Mouse (Mus musculus): ENCODE measurements around the gene Tmem131.

The Tmem131 gene

GRCm38 (mm10) chr1:36879154-36879553, 64.3 kb downstream of the Tmem131 start:
- no peak for DNase-seq

DNA sequence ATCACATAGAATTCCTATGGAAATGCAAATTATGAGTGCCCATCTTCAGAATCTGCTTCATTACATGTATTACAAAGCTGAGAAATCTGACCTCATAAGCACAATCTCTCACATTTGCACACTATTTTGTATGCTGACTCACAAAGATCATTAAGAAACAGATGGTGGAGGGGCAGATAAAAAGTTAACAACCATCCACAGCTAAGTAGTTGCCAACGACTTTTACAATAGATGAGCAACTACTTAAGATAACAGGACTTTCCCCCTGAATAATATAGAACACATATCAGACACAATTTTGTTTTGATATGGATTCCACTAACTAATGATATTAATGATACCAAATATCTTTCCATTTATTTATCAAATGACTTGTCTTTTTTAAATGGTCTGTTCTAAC, 66.3 kb downstream of the Tmem131 start:
- no peak for DNase-seq

- DNase-seq, result peak; percentile 58 to 70
Observed at GRCm38 (mm10) chr1:36874874-36875561, 68.4 kb downstream of the Tmem131 start.

- no peak for DNase-seq
Observed at GRCm38 (mm10) chr1:36871238-36871637, 72.2 kb downstream of the Tmem131 start.

GRCm38 (mm10) chr1:36870518-36870917, 72.9 kb downstream of the Tmem131 start:
- no peak for DNase-seq

- DNase-seq, result no peak
Observed at GRCm38 (mm10) chr1:36864757-36865156, 78.7 kb downstream of the Tmem131 start.

- peak in 1 of 2 experiments; percentile 21 for DNase-seq
Observed at GRCm38 (mm10) chr1:36861775-36862174, 81.7 kb downstream of the Tmem131 start.

DNA sequence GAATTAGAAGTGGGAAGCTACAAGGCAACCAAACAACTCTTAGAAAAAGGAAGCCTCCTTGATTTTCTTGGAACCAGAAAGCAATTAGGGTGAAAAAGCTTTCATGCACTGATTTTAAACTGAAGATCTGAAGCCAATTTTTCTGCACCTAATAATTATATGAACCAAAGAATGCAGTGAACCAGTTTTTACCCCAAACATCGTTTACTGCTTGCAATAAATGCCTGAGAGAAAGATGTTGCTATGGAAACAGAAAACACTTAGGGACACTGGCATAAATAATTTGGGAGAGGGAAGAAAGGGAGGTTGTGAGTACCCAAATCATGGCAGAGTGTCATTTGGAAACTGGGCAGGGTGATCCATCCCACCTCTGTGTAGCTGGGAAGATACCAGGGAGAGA, 82.6 kb downstream of the Tmem131 start:
- no peak for DNase-seq

- peak in 1 of 2 experiments; percentile 15 for DNase-seq
Observed at GRCm38 (mm10) chr1:36860431-36860849, 83.0 kb downstream of the Tmem131 start.

DNA sequence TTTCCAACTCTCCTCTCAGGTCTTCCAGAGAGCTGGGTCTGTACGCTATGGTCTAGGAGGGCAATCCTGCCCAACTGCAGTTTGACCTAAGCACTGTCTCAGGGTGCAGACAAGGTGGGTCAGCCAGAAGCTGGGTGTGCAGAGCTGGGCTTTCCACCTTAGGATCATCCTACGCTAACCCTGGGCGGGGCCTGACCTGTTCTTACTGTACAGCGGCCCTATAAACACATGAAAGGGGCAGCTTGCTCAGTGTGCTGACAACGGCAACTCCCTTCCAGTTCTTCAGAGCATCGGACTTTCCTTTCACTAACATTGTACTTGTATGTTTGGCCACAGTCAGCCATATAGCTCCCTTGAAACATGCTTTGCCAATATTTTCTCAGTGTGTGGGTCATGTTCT, 86.4 kb downstream of the Tmem131 start:
- no peak for DNase-seq

GRCm38 (mm10) chr1:36854198-36854765, 89.2 kb downstream of the Tmem131 start:
- no peak for DNase-seq

DNA sequence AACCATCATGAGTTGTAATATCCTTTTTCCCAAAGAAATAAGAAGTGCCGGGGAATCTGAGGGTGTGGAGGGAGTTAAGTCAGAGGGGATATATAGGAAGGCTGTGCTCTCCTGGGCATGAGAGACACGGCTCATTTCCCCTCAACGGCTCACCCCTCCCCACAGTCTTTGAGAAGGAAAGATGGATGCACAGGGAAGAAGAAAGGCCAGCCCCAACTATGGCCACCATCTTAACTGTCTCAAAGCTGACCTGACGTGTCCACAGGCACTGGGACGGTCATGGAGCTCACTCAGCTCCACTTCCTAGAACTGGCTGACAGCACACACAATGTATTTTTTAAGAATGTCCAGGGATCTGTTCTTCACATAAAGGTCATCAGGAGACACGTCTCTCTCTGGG, 91.4 kb downstream of the Tmem131 start:
- DNase-seq, result no peak

- no peak for DNase-seq
Observed at GRCm38 (mm10) chr1:36851392-36851791, 92.1 kb downstream of the Tmem131 start.

GRCm38 (mm10) chr1:36848036-36848435, 95.4 kb downstream of the Tmem131 start:
- no peak for DNase-seq

DNA sequence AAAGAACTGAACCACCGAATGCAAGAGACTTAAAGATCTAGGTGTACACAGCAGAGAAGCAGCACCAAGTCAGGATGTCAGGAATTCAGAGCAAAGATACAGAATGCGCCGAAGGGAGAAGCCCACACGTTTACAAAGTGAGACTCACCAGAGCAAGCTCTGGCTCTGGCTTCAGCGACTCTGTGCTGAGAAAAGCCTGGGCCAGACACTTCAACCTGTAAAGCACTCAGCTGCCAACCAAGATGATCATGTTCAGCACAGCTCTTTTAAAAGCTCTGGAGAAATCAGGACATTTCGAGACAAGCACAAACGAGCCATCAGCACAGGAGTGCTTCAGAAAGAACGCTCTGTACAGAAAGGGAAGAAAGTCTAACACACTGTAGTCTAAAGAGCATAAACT, 96.2 kb downstream of the Tmem131 start:
- DNase-seq, result no peak

- no peak for DNase-seq
Observed at GRCm38 (mm10) chr1:36845031-36845430, 98.4 kb downstream of the Tmem131 start.

GRCm38 (mm10) chr1:36841806-36842205, 101.7 kb downstream of the Tmem131 start:
- no peak for DNase-seq

GRCm38 (mm10) chr1:36840959-36841358, 102.5 kb downstream of the Tmem131 start:
- DNase-seq, result no peak

- no peak for DNase-seq
Observed at GRCm38 (mm10) chr1:36839858-36840257, 103.6 kb downstream of the Tmem131 start.

GRCm38 (mm10) chr1:36836274-36836954, 107.1 kb downstream of the Tmem131 start:
- no peak for DNase-seq

DNA sequence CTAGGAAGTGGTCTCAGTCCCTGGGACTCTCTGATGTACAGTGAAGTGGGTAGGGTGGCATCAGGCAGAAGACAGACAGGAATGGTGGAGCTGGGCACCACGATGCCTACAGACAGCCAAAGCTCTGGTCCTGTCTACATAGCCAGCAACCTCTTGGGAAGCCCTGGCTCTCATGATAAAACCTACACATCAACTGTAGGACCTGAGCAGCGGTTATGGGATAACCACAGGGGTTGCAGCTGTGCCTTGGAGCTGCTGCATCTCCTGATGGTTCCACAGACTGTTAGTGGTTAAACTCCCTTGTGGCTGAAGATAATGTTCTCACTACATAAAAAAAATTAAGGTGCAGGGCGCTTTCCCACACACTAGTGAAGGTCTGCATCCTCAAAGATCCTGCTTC, 107.9 kb downstream of the Tmem131 start:
- no peak for DNase-seq

- no peak for DNase-seq
Observed at GRCm38 (mm10) chr1:36834090-36834489, 109.4 kb downstream of the Tmem131 start.

DNA sequence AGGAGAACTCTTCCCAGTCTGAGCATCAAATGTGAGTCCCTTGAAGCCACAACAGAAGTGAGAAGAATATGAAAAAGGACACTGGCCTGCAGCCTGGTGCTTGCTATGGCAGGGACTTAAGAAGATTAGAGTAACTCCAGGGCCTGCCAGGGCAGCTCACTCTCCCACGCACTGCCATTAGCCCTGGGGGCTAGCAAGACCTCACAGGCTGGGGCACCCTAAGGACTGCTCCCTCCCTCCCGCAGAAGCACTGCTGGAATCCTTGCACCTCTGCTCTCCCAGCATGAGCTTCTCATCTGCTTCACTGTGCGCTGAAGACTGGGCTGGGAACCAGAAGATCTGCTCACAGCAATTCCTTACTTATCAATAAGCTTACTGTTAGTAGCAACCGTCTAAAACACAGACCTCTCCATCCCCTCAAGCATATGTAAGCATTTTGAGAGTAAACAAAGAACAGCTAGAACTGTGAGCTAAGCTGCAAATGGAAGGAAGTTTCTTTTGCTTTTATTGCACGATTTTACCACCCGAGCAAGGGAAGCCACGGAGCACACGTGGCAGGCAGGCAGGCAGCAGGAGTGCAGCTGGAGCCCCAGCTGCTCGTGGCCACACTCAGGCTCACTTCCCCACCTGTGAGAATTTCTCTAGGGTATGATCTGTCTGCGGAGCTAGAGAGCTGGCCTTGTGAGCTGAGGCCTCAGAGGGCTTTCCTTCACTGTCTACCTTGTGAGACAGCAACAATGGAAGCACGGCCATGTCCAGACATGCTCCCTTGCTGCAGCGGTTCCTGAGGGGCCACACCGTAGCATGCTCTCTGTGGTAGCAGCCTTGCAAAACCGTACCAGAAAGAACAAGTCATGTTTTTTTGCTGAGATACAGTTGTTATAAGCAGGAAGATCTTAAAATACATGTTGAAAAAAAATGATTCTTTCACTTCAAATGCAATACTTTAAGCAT, 112.3 kb downstream of the Tmem131 start:
- DNase-seq, result no peak

Data from lung, adult 18-20 months (tissue).